ENCODE assay signal across 16 mouse cellular contexts in genomic region chr2:28617498-28618486, GRCm38 (mm10). TPM values are rescaled to one million over a fixed set of nuclear protein-coding genes. Genes with fewer than 3 reads are reported as not detected.
DNase-seq lines count a peak whose midpoint lies in the region; ATAC-seq and TF ChIP-seq lines count a peak whose summit lies in the region.
"Had no signal": no experiment of that assay in that cellular context is flagged by ENCODE, and none has a peak within 500 bp of the region (broad histone marks: within the 10 kb centered on the region; RNA-seq: fewer than 3 reads in every experiment).

No protein-coding gene starts in this region.

- H3K9me3 ChIP-seq in forebrain, embryonic 10.5 days, result no peaks in the 10 kb centered on the region
- no peaks in the 10 kb centered on the region for H3K9me3 ChIP-seq in forebrain, embryonic 11.5 days (ENCODE audit: control insufficient read depth, low read length)
- no peaks in the 10 kb centered on the region for H3K9me3 ChIP-seq in kidney, embryonic 14.5 days (ENCODE audit: control insufficient read depth, low read length)
- H3K9me3 ChIP-seq in liver, embryonic 13.5 days (replicated peaks), result no peaks in the 10 kb centered on the region
- no peaks in the 10 kb centered on the region for H3K9me3 ChIP-seq in embryonic facial prominence, embryonic 10.5 days
- H3K9me3 ChIP-seq: hindbrain, embryonic 15.5 days had no signal

- no peak overlapping the region for H3K9ac ChIP-seq in forebrain, embryonic 11.5 days (ENCODE audit: low read length)
- H3K9ac ChIP-seq in kidney, embryonic 14.5 days (ENCODE audit: low read depth, low read length), result no peak overlapping the region
- H3K9ac ChIP-seq in liver, embryonic 13.5 days, result peak overlapping the region; percentile 93
- H3K9ac ChIP-seq: hindbrain, embryonic 15.5 days had no signal

- ATAC-seq in forebrain, embryonic 11.5 days (replicated peaks; ENCODE audit: low FRiP score), result no peak
- ATAC-seq in kidney, embryonic 14.5 days (ENCODE audit: low FRiP score, low TSS enrichment), result 0 out of 2 replicates have a peak, but pooled peaks have one; percentile 42
- peak; percentile 36 for ATAC-seq in liver, embryonic 13.5 days (ENCODE audit: low read depth)

- H3K27me3 ChIP-seq in forebrain, embryonic 10.5 days (ENCODE audit: poor library complexity, severe bottlenecking), result peaks cover 42% of the 10 kb centered on the region
- H3K27me3 ChIP-seq in forebrain, embryonic 11.5 days (ENCODE audit: control insufficient read depth, insufficient read depth, low read length), result peaks cover 14% of the 10 kb centered on the region
- H3K27me3 ChIP-seq in kidney, embryonic 14.5 days (ENCODE audit: control insufficient read depth, insufficient read depth, low read length), result peaks cover 17% of the 10 kb centered on the region; the same call in 1 of the 2 replicates
- H3K27me3 ChIP-seq in kidney, adult 2 months (replicated peaks; ENCODE audit: control insufficient read depth, insufficient read depth, low read length), result no peaks in the 10 kb centered on the region
- H3K27me3 ChIP-seq in liver, embryonic 13.5 days, result no peaks in the 10 kb centered on the region
- peaks cover 53% of the 10 kb centered on the region for H3K27me3 ChIP-seq in embryonic facial prominence, embryonic 10.5 days (replicated peaks; ENCODE audit: low read depth, poor library complexity, severe bottlenecking)

- no peak for TF ChIP-seq CTCF in kidney, adult 2 months (conservative IDR thresholded peaks at IDR 0.05; ENCODE audit: insufficient read depth, insufficient read length, low read depth, low read length)

- H3K4me3 ChIP-seq in forebrain, embryonic 10.5 days, result 0 out of 2 replicates have a peak overlapping the region, but pooled peaks have one; percentile 1
- no peak overlapping the region for H3K4me3 ChIP-seq in forebrain, embryonic 11.5 days (ENCODE audit: low read depth, low read length)
- no peak overlapping the region for H3K4me3 ChIP-seq in kidney, embryonic 14.5 days (ENCODE audit: low read length)
- H3K4me3 ChIP-seq in kidney, adult 2 months (ENCODE audit: insufficient read depth, low read depth, low read length), result no peak overlapping the region
- peak overlapping the region; percentile 90 for H3K4me3 ChIP-seq in liver, embryonic 13.5 days (replicated peaks)
- H3K4me3 ChIP-seq in embryonic facial prominence, embryonic 10.5 days, result no peak overlapping the region
- H3K4me3 ChIP-seq: hindbrain, embryonic 15.5 days had no signal

- H3K4me1 ChIP-seq in forebrain, embryonic 10.5 days, result peaks cover 32% of the 10 kb centered on the region
- no peaks in the 10 kb centered on the region for H3K4me1 ChIP-seq in forebrain, embryonic 11.5 days (replicated peaks; ENCODE audit: control insufficient read depth, insufficient read depth, low read length)
- H3K4me1 ChIP-seq in kidney, embryonic 14.5 days (ENCODE audit: control insufficient read depth, insufficient read depth, low read length), result no peaks in the 10 kb centered on the region; the same call in 1 of the 2 replicates
- H3K4me1 ChIP-seq in kidney, adult 2 months (ENCODE audit: control insufficient read depth, insufficient read depth, low read length), result peaks cover 11% of the 10 kb centered on the region; the same call in 1 of the 2 replicates
- peaks cover 80% of the 10 kb centered on the region for H3K4me1 ChIP-seq in liver, embryonic 13.5 days (replicated peaks)
- peaks cover 13% of the 10 kb centered on the region for H3K4me1 ChIP-seq in embryonic facial prominence, embryonic 10.5 days
- H3K4me1 ChIP-seq: hindbrain, embryonic 15.5 days had no signal

- H3K36me3 ChIP-seq in forebrain, embryonic 10.5 days (replicated peaks), result no peaks in the 10 kb centered on the region
- no peaks in the 10 kb centered on the region for H3K36me3 ChIP-seq in forebrain, embryonic 11.5 days (ENCODE audit: control insufficient read depth, insufficient read depth, low read length)
- no peaks in the 10 kb centered on the region for H3K36me3 ChIP-seq in kidney, embryonic 14.5 days (ENCODE audit: control insufficient read depth, insufficient read depth, low read length)
- no peaks in the 10 kb centered on the region for H3K36me3 ChIP-seq in kidney, adult 2 months (ENCODE audit: control insufficient read depth, insufficient read depth, low read length)
- H3K36me3 ChIP-seq in liver, embryonic 13.5 days, result peaks cover 60% of the 10 kb centered on the region
- no peaks in the 10 kb centered on the region for H3K36me3 ChIP-seq in embryonic facial prominence, embryonic 10.5 days (replicated peaks)
- H3K36me3 ChIP-seq: hindbrain, embryonic 15.5 days had no signal

- TF ChIP-seq POLR2A in kidney, adult 2 months (IDR thresholded peaks at IDR 0.05; ENCODE audit: low read depth, low read length), result no peak

- H3K4me2 ChIP-seq in forebrain, embryonic 11.5 days (ENCODE audit: low read depth, low read length, severe bottlenecking), result no peak overlapping the region
- no peak overlapping the region for H3K4me2 ChIP-seq in kidney, embryonic 14.5 days (replicated peaks; ENCODE audit: low read depth, low read length)
- peak overlapping the region; percentile 90 for H3K4me2 ChIP-seq in liver, embryonic 13.5 days
- H3K4me2 ChIP-seq: hindbrain, embryonic 15.5 days had no signal

- DNase-seq in forebrain, embryonic 10.5 days (ENCODE audit: extremely low spot score, low spot score), result no peak
- DNase-seq in forebrain, embryonic 11.5 days (ENCODE audit: low spot score), result no peak
- no peak for DNase-seq in kidney, adult 2 months
- DNase-seq in 416B (ENCODE audit: low read depth), result peak; percentile 35
- DNase-seq in liver, embryonic 13.5 days, result no peak
- DNase-seq in embryonic facial prominence, embryonic 10.5 days (ENCODE audit: low spot score), result no peak
- DNase-seq in embryo, embryonic 11 days, result no peak
- DNase-seq: cerebellum, postnatal 10 days; gastrocnemius, postnatal 36 days; kidney, adult 9 months; lung, postnatal 4 days; midbrain, embryonic 14.5 days had no signal

- 0 out of 2 replicates have a peak overlapping the region, but pooled peaks have one; percentile 41 for H3K27ac ChIP-seq in forebrain, embryonic 10.5 days
- H3K27ac ChIP-seq in forebrain, embryonic 11.5 days (ENCODE audit: low read depth, low read length), result no peak overlapping the region
- H3K27ac ChIP-seq in kidney, embryonic 14.5 days (ENCODE audit: low read depth, low read length), result no peak overlapping the region
- H3K27ac ChIP-seq in kidney, adult 2 months (ENCODE audit: insufficient read depth, low read depth, low read length), result no peak overlapping the region
- peak overlapping the region; percentile 99 for H3K27ac ChIP-seq in liver, embryonic 13.5 days
- no peak overlapping the region for H3K27ac ChIP-seq in embryonic facial prominence, embryonic 10.5 days (replicated peaks)
- H3K27ac ChIP-seq: hindbrain, embryonic 15.5 days had no signal

- WGBS in forebrain, embryonic 10.5 days, result 76% methylated on average over 8 of the region's 8 CpGs
- 76% methylated on average over 8 of the region's 8 CpGs for WGBS in forebrain, embryonic 11.5 days
- WGBS in kidney, embryonic 14.5 days, result 80% methylated on average over 8 of the region's 8 CpGs
- 75% methylated on average over 8 of the region's 8 CpGs for WGBS in kidney, adult 2 months
- WGBS in liver, embryonic 13.5 days (ENCODE audit: insufficient replicate concordance), result 40% methylated on average over 8 of the region's 8 CpGs
- WGBS in embryonic facial prominence, embryonic 10.5 days, result 81% methylated on average over 8 of the region's 8 CpGs

RNA-seq across cellular contexts. Expression of gene Gfi1b, which starts 4.0 kb away (rescaled TPM):
- polyA plus RNA-seq in forebrain, embryonic 10.5 days (2016; fragmentation: Nextera tagmentation; extraction: Ambion mirVana), result 4.7 and 5.4 TPM in 2 replicates
- polyA plus RNA-seq in forebrain, embryonic 11.5 days (2014; fragmentation: Nextera tagmentation; extraction: Ambion mirVana), result 3.4 and 3.5 TPM in 2 replicates
- polyA plus RNA-seq in kidney, embryonic 14.5 days (2014; fragmentation: Nextera tagmentation; extraction: Ambion mirVana), result 0.45 and 0.49 TPM in 2 replicates
- 0.06 and 0.30 TPM in 2 replicates for polyA plus RNA-seq in kidney, adult 2 months (2012; rRNA removed)
- 99.2 and 109 TPM in 2 replicates for polyA plus RNA-seq in liver, embryonic 13.5 days (2015; fragmentation: Nextera tagmentation; extraction: Ambion mirVana)
- 2.7 and 3.9 TPM in 2 replicates for polyA plus RNA-seq in embryonic facial prominence, embryonic 10.5 days (2016; fragmentation: Nextera tagmentation; extraction: Ambion mirVana)
- polyA plus RNA-seq: frontal cortex, adult 2 months; liver, adult 2 months had no signal

RNA-seq across cellular contexts. Expression of gene Tsc1, which starts 23.2 kb away (rescaled TPM):
- polyA plus RNA-seq in forebrain, embryonic 10.5 days (2016; fragmentation: Nextera tagmentation; extraction: Ambion mirVana), result 22.9 and 26.5 TPM in 2 replicates
- polyA plus RNA-seq in forebrain, embryonic 11.5 days (2014; fragmentation: Nextera tagmentation; extraction: Ambion mirVana), result 27.4 and 32.4 TPM in 2 replicates
- polyA plus RNA-seq in kidney, embryonic 14.5 days (2014; fragmentation: Nextera tagmentation; extraction: Ambion mirVana), result 14.8 and 22.2 TPM in 2 replicates
- 17.5 and 21.4 TPM in 2 replicates for polyA plus RNA-seq in kidney, adult 2 months (2012; rRNA removed)
- 7.8 and 8.4 TPM in 2 replicates for polyA plus RNA-seq in liver, embryonic 13.5 days (2015; fragmentation: Nextera tagmentation; extraction: Ambion mirVana)
- 21.4 and 23.5 TPM in 2 replicates for polyA plus RNA-seq in embryonic facial prominence, embryonic 10.5 days (2016; fragmentation: Nextera tagmentation; extraction: Ambion mirVana)

RNA-seq across cellular contexts. Expression of gene Gtf3c5, which starts 34.2 kb away (rescaled TPM):
- 60.1 and 62.6 TPM in 2 replicates for polyA plus RNA-seq in forebrain, embryonic 10.5 days (2016; fragmentation: Nextera tagmentation; extraction: Ambion mirVana)
- polyA plus RNA-seq in forebrain, embryonic 11.5 days (2014; fragmentation: Nextera tagmentation; extraction: Ambion mirVana), result 41.6 and 42.3 TPM in 2 replicates
- polyA plus RNA-seq in kidney, embryonic 14.5 days (2014; fragmentation: Nextera tagmentation; extraction: Ambion mirVana), result 31.1 and 35.8 TPM in 2 replicates
- polyA plus RNA-seq in kidney, adult 2 months (2012; rRNA removed), result 20.4 and 20.8 TPM in 2 replicates
- 16.9 and 19.3 TPM in 2 replicates for polyA plus RNA-seq in liver, embryonic 13.5 days (2015; fragmentation: Nextera tagmentation; extraction: Ambion mirVana)
- polyA plus RNA-seq in embryonic facial prominence, embryonic 10.5 days (2016; fragmentation: Nextera tagmentation; extraction: Ambion mirVana), result 57.9 and 61.4 TPM in 2 replicates

RNA-seq across cellular contexts. Expression of gene Cel, which starts 54.6 kb away (rescaled TPM):
- 0.07 TPM in 1 of 2 replicates, not detected in the other for polyA plus RNA-seq in forebrain, embryonic 10.5 days (2016; fragmentation: Nextera tagmentation; extraction: Ambion mirVana)
- not detected in 2 replicates for polyA plus RNA-seq in forebrain, embryonic 11.5 days (2014; fragmentation: Nextera tagmentation; extraction: Ambion mirVana)
- not detected in 2 replicates for polyA plus RNA-seq in kidney, embryonic 14.5 days (2014; fragmentation: Nextera tagmentation; extraction: Ambion mirVana)
- polyA plus RNA-seq in kidney, adult 2 months (2012; rRNA removed), result 0.15 TPM in 1 of 2 replicates, not detected in the other
- polyA plus RNA-seq in liver, embryonic 13.5 days (2015; fragmentation: Nextera tagmentation; extraction: Ambion mirVana), result 0.05 and 0.34 TPM in 2 replicates
- polyA plus RNA-seq in embryonic facial prominence, embryonic 10.5 days (2016; fragmentation: Nextera tagmentation; extraction: Ambion mirVana), result not detected in 2 replicates
- polyA plus RNA-seq: midbrain, embryonic 14.5 days had no signal

Comparison
In these comparisons a context has a peak if more than half of its experiments do, and no peak if none do; other contexts are left out.
1. H3K27ac ChIP-seq: peak in forebrain, embryonic 10.5 days (single experiment) and liver, embryonic 13.5 days (single experiment); none in forebrain, embryonic 11.5 days (single experiment), kidney, embryonic 14.5 days (single experiment), kidney, adult 2 months (single experiment) and embryonic facial prominence, embryonic 10.5 days (single experiment).
2. H3K4me3 ChIP-seq: peak in forebrain, embryonic 10.5 days (single experiment) and liver, embryonic 13.5 days (single experiment); none in forebrain, embryonic 11.5 days (single experiment), kidney, embryonic 14.5 days (single experiment), kidney, adult 2 months (single experiment) and embryonic facial prominence, embryonic 10.5 days (single experiment).
3. RNA of gene Gfi1b, which starts 4.0 kb away (polyA plus RNA-seq): 99.2 to 109 TPM in liver, embryonic 13.5 days; 4.7 to 5.4 TPM in forebrain, embryonic 10.5 days, 2.7 to 3.9 TPM in embryonic facial prominence, embryonic 10.5 days, 3.4 to 3.5 TPM in forebrain, embryonic 11.5 days, 0.45 to 0.49 TPM in kidney, embryonic 14.5 days and 0.06 to 0.30 TPM in kidney, adult 2 months; every median in the first group is over 10 times any median in the second.